Mouse (Mus musculus): ENCODE results near the gene Olfr906. TPM values are rescaled to one million over a fixed set of nuclear protein-coding genes. Genes with fewer than 3 reads are reported as not detected.

Olfr906 gene
- polyA plus RNA-seq, 1 experiment from 2014 or later, result not detected

Other genes starting within 250 kb of the Olfr906 start
- gene Olfr143, start 234.3 kb upstream of the Olfr906 start, polyA plus RNA-seq (2015; fragmentation: Nextera tagmentation; extraction: Ambion mirVana), result not detected in 2 replicates
- gene Olfr895, start 219.2 kb upstream of the Olfr906 start, polyA plus RNA-seq (2015; fragmentation: Nextera tagmentation; extraction: Ambion mirVana), result not detected in 2 replicates
- gene Olfr896-ps1, start 196.0 kb upstream of the Olfr906 start, polyA plus RNA-seq (2015; fragmentation: Nextera tagmentation; extraction: Ambion mirVana), result not detected in 2 replicates
- gene Olfr25, start 158.0 kb upstream of the Olfr906 start, polyA plus RNA-seq (2015; fragmentation: Nextera tagmentation; extraction: Ambion mirVana), result not detected in 2 replicates
- gene Olfr898, start 138.7 kb upstream of the Olfr906 start, polyA plus RNA-seq (2015; fragmentation: Nextera tagmentation; extraction: Ambion mirVana), result not detected in 2 replicates
- not detected in 2 replicates for gene Olfr250, start 120.2 kb upstream of the Olfr906 start, polyA plus RNA-seq (2015; fragmentation: Nextera tagmentation; extraction: Ambion mirVana)
- not detected in 2 replicates for gene Olfr251, start 110.0 kb upstream of the Olfr906 start, polyA plus RNA-seq (2015; fragmentation: Nextera tagmentation; extraction: Ambion mirVana)
- gene Olfr147, start 85.4 kb upstream of the Olfr906 start, polyA plus RNA-seq (2015; fragmentation: Nextera tagmentation; extraction: Ambion mirVana), result not detected in 2 replicates
- not detected in 2 replicates for gene Olfr901, start 57.6 kb upstream of the Olfr906 start, polyA plus RNA-seq (2015; fragmentation: Nextera tagmentation; extraction: Ambion mirVana)
- gene Olfr902, start 39.4 kb upstream of the Olfr906 start, polyA plus RNA-seq (2015; fragmentation: Nextera tagmentation; extraction: Ambion mirVana), result not detected in 2 replicates
- gene Olfr904, start 23.9 kb upstream of the Olfr906 start, polyA plus RNA-seq (2015; fragmentation: Nextera tagmentation; extraction: Ambion mirVana), result not detected in 2 replicates
- gene Olfr905, start 16.0 kb upstream of the Olfr906 start, polyA plus RNA-seq (2015; fragmentation: Nextera tagmentation; extraction: Ambion mirVana), result not detected in 2 replicates
- not detected in 2 replicates for gene Olfr907, start 8.7 kb downstream of the Olfr906 start, polyA plus RNA-seq (2015; fragmentation: Nextera tagmentation; extraction: Ambion mirVana)
- gene Olfr911-ps1, start 34.5 kb downstream of the Olfr906 start, polyA plus RNA-seq (2015; fragmentation: Nextera tagmentation; extraction: Ambion mirVana), result not detected in 2 replicates
- gene Olfr910, start 50.8 kb downstream of the Olfr906 start, polyA plus RNA-seq (2015; fragmentation: Nextera tagmentation; extraction: Ambion mirVana), result not detected in 2 replicates
- gene Olfr912, start 93.1 kb downstream of the Olfr906 start, polyA plus RNA-seq (2015; fragmentation: Nextera tagmentation; extraction: Ambion mirVana), result not detected in 2 replicates
- not detected in 2 replicates for gene Olfr913, start 105.7 kb downstream of the Olfr906 start, polyA plus RNA-seq (2015; fragmentation: Nextera tagmentation; extraction: Ambion mirVana)
- not detected in 2 replicates for gene Olfr914, start 118.0 kb downstream of the Olfr906 start, polyA plus RNA-seq (2015; fragmentation: Nextera tagmentation; extraction: Ambion mirVana)
- not detected in 2 replicates for gene Olfr916, start 172.8 kb downstream of the Olfr906 start, polyA plus RNA-seq (2015; fragmentation: Nextera tagmentation; extraction: Ambion mirVana)
- not detected in 2 replicates for gene Olfr917, start 178.8 kb downstream of the Olfr906 start, polyA plus RNA-seq (2015; fragmentation: Nextera tagmentation; extraction: Ambion mirVana)
- not detected in 2 replicates for gene Olfr918, start 187.5 kb downstream of the Olfr906 start, polyA plus RNA-seq (2015; fragmentation: Nextera tagmentation; extraction: Ambion mirVana)
- not detected in 2 replicates for gene Olfr919, start 216.6 kb downstream of the Olfr906 start, polyA plus RNA-seq (2015; fragmentation: Nextera tagmentation; extraction: Ambion mirVana)
- gene Vwa5a, start 231.2 kb downstream of the Olfr906 start, polyA plus RNA-seq (2015; fragmentation: Nextera tagmentation; extraction: Ambion mirVana), result 4.8 and 8.0 TPM in 2 replicates

Data from forebrain, embryonic 16.5 days (tissue).